In genomic region chr7:130698480-130698879, GRCm38 (mm10) we compare ENCODE assay signal across 23 mouse cellular contexts.
DNase-seq lines count a peak whose midpoint lies in the region; ATAC-seq and TF ChIP-seq lines count a peak whose summit lies in the region.
"Had no signal": no experiment of that assay in that cellular context is flagged by ENCODE, and none has a peak within 500 bp of the region (broad histone marks: within the 10 kb centered on the region; RNA-seq: fewer than 3 reads in every experiment).

No protein-coding gene starts in this region.

- H3K27me3 ChIP-seq in intestine, embryonic 15.5 days (replicated peaks) = no peaks in the 10 kb centered on the region
- H3K27me3 ChIP-seq in intestine, postnatal 0 days (replicated peaks; ENCODE audit: control insufficient read depth, insufficient read depth, low read length) = no peaks in the 10 kb centered on the region
- H3K27me3 ChIP-seq in thymus, adult 2 months (ENCODE audit: control insufficient read depth, insufficient read depth, low read length) = no peaks in the 10 kb centered on the region
- no peaks in the 10 kb centered on the region for H3K27me3 ChIP-seq in intestine, embryonic 16.5 days (replicated peaks; ENCODE audit: control insufficient read depth, insufficient read depth, low read length)
- H3K27me3 ChIP-seq: embryonic facial prominence, embryonic 12.5 days; embryonic facial prominence, embryonic 15.5 days; hindbrain, embryonic 12.5 days; hindbrain, embryonic 15.5 days had no signal

- H3K4me3 ChIP-seq in gastrocnemius, adult 2 months = no peak overlapping the region
- no peak overlapping the region for H3K4me3 ChIP-seq in intestine, embryonic 15.5 days (replicated peaks)
- no peak overlapping the region for H3K4me3 ChIP-seq in intestine, postnatal 0 days (ENCODE audit: low read depth, low read length)
- no peak overlapping the region for H3K4me3 ChIP-seq in thymus, adult 2 months (ENCODE audit: control insufficient read depth, insufficient read depth, low read length)
- no peak overlapping the region for H3K4me3 ChIP-seq in intestine, embryonic 16.5 days (ENCODE audit: low read length)
- H3K4me3 ChIP-seq: embryonic facial prominence, embryonic 12.5 days; embryonic facial prominence, embryonic 15.5 days; heart, adult 2 months; heart, embryonic 10.5 days; hindbrain, embryonic 12.5 days; hindbrain, embryonic 15.5 days had no signal

- intact Hi-C loops in gastrocnemius, adult 2 months (cut with DNase I) = no loop called here

- DNase-seq in gastrocnemius, adult 2 months = no peak
- DNase-seq in gastrocnemius, postnatal 4 days (ENCODE audit: low spot score in 2 of 2) = no peak
- peak; percentile 61 for DNase-seq in thymus, postnatal 0 days (ENCODE audit: low spot score)
- no peak for DNase-seq in thymus, adult 2 months
- DNase-seq in adrenal gland, postnatal 4 days (ENCODE audit: low spot score in 2 of 2) = no peak
- DNase-seq: adrenal gland, adult 8-10 months; adrenal gland, postnatal 25 days; cerebellum, adult 9-11 months; cerebellum, postnatal 25 days; forebrain, postnatal 0 days; gastrocnemius, postnatal 25 days; heart, adult 2 months; heart, postnatal 10 days had no signal

- no peak overlapping the region for H3K4me2 ChIP-seq in intestine, embryonic 15.5 days (replicated peaks)
- no peak overlapping the region for H3K4me2 ChIP-seq in intestine, postnatal 0 days (replicated peaks; ENCODE audit: low read depth)
- H3K4me2 ChIP-seq in intestine, embryonic 16.5 days (ENCODE audit: low read depth, low read length) = no peak overlapping the region
- H3K4me2 ChIP-seq: embryonic facial prominence, embryonic 12.5 days; embryonic facial prominence, embryonic 15.5 days; hindbrain, embryonic 12.5 days; hindbrain, embryonic 15.5 days had no signal

- no peak overlapping the region for H3K9ac ChIP-seq in intestine, embryonic 15.5 days
- H3K9ac ChIP-seq in intestine, postnatal 0 days (ENCODE audit: low read depth, low read length) = no peak overlapping the region
- no peak overlapping the region for H3K9ac ChIP-seq in intestine, embryonic 16.5 days (ENCODE audit: low read depth, low read length)
- H3K9ac ChIP-seq: embryonic facial prominence, embryonic 12.5 days; embryonic facial prominence, embryonic 15.5 days; forebrain, postnatal 0 days; hindbrain, embryonic 12.5 days; hindbrain, embryonic 15.5 days had no signal

- peak overlapping the region; percentile 66 for H3K27ac ChIP-seq in gastrocnemius, adult 2 months
- H3K27ac ChIP-seq in intestine, embryonic 15.5 days = no peak overlapping the region
- H3K27ac ChIP-seq in intestine, postnatal 0 days (ENCODE audit: low read depth, low read length) = no peak overlapping the region
- no peak overlapping the region for H3K27ac ChIP-seq in thymus, adult 2 months (ENCODE audit: control insufficient read depth, insufficient read depth, low read length)
- H3K27ac ChIP-seq in intestine, embryonic 16.5 days (ENCODE audit: low read length) = no peak overlapping the region
- H3K27ac ChIP-seq: embryonic facial prominence, embryonic 12.5 days; embryonic facial prominence, embryonic 15.5 days; heart, adult 2 months; heart, embryonic 10.5 days; hindbrain, embryonic 12.5 days; hindbrain, embryonic 15.5 days had no signal

- H3K36me3 ChIP-seq in intestine, embryonic 15.5 days = no peaks in the 10 kb centered on the region
- 0 out of 2 replicates have a peak, but pooled peaks cover 21% of the 10 kb centered on the region for H3K36me3 ChIP-seq in intestine, postnatal 0 days (ENCODE audit: control insufficient read depth, insufficient read depth)
- H3K36me3 ChIP-seq in thymus, adult 2 months (ENCODE audit: control insufficient read depth, insufficient read depth, low read length) = no peaks in the 10 kb centered on the region
- no peaks in the 10 kb centered on the region for H3K36me3 ChIP-seq in intestine, embryonic 16.5 days (ENCODE audit: control insufficient read depth, insufficient read depth, low read length)
- H3K36me3 ChIP-seq: hindbrain, embryonic 15.5 days had no signal

- peak; percentile 27; the same call in 1 of the 2 replicates for ATAC-seq in intestine, embryonic 15.5 days
- ATAC-seq in intestine, postnatal 0 days = no peak
- peak; percentile 52; the same call in 1 of the 2 replicates for ATAC-seq in intestine, embryonic 16.5 days
- ATAC-seq: activated CD4-positive, CD25-positive, alpha-beta regulatory T cell, adult 4 months; forebrain, embryonic 14.5 days; forebrain, postnatal 0 days had no signal

- no peak for TF ChIP-seq CTCF in gastrocnemius, adult 2 months (IDR thresholded peaks at IDR 0.05)
- TF ChIP-seq CTCF in intestine, postnatal 0 days (IDR thresholded peaks at IDR 0.05; ENCODE audit: low read depth) = no peak
- TF ChIP-seq CTCF in thymus, adult 2 months (IDR thresholded peaks at IDR 0.05; ENCODE audit: borderline replicate concordance, control insufficient read depth, extremely low read depth, insufficient read depth, low read length, poor library complexity) = no peak

- H3K9me3 ChIP-seq in intestine, embryonic 15.5 days = no peaks in the 10 kb centered on the region
- H3K9me3 ChIP-seq in intestine, postnatal 0 days (ENCODE audit: control insufficient read depth) = no peaks in the 10 kb centered on the region
- no peaks in the 10 kb centered on the region for H3K9me3 ChIP-seq in intestine, embryonic 16.5 days (ENCODE audit: control insufficient read depth, low read length)
- H3K9me3 ChIP-seq: embryonic facial prominence, embryonic 12.5 days; embryonic facial prominence, embryonic 15.5 days; heart, embryonic 10.5 days; hindbrain, embryonic 12.5 days; hindbrain, embryonic 15.5 days had no signal

- TF ChIP-seq POLR2A in thymus, adult 2 months (IDR thresholded peaks at IDR 0.05; ENCODE audit: control insufficient read depth, extremely low read depth, insufficient read depth, low read length, poor library complexity) = no peak

- peaks cover 31% of the 10 kb centered on the region for H3K4me1 ChIP-seq in intestine, embryonic 15.5 days (replicated peaks)
- H3K4me1 ChIP-seq in intestine, postnatal 0 days (replicated peaks; ENCODE audit: control insufficient read depth, insufficient read depth, low read length) = no peaks in the 10 kb centered on the region
- H3K4me1 ChIP-seq in thymus, adult 2 months (replicated peaks; ENCODE audit: control insufficient read depth, insufficient read depth, low read length) = peaks cover 42% of the 10 kb centered on the region
- H3K4me1 ChIP-seq in intestine, embryonic 16.5 days (ENCODE audit: control insufficient read depth, insufficient read depth, low read length) = peaks cover 28% of the 10 kb centered on the region
